Mouse (Mus musculus) frontal cortex, adult (tissue): ENCODE measurements at regions not wholly inside any gene's neighbourhood (a gene's known extent, or its start where the extent isn't known, plus 50 kb on each side); places are given as distances from the start of the nearest gene placed in this dataset.
"Not testable (repeated sequence)": the region's sequence is repeated elsewhere in the genome, so short reads cannot be mapped to it uniquely, and the experiment has no call there.

Experiments used
- ATAC-seq: cut with Nextera tagmentation; 2 replicates; pipeline ENCODE4 v1.9.2; 2017; ENCODE audit warnings: mild to moderate bottlenecking, moderate library complexity, mixed read lengths; ENCODE audit not compliant: low TSS enrichment

DNA sequence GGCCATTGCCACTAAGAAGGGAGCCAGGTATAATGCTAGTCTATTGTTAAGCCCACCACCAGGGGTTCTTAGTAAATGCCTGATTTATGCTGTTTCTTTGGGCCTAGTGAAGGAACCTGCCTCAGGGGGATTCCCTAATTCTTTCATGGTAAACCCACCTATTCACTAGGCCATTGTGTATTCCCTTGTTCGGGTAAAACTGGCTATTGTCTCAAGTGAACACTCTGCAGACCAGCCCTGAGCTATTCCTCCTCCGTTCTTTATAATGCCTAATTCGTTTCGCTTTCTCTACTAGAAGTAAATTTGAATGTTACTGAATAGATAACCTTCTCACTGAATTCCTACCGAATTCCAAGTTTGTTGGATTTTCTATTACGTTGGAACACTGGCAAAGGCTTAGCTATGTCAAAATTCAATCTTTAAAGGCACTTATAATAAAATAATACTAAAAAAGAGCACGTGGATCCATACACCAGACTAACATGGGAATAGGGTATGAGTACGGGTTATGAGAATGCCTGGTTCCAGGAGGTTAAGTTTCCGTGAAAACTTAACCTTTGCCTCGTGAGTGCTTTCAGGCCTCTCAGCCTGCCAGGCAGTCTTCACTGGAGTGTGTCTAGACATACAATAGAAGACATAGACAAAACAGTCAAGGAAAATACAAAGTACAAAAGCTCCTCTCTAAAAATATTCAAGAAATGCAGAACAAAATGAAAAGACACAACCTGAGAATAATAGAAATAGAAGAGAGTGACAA, 536.8 kb upstream of the Cntn5 start:
- not testable (repeated sequence) for ATAC-seq

DNA sequence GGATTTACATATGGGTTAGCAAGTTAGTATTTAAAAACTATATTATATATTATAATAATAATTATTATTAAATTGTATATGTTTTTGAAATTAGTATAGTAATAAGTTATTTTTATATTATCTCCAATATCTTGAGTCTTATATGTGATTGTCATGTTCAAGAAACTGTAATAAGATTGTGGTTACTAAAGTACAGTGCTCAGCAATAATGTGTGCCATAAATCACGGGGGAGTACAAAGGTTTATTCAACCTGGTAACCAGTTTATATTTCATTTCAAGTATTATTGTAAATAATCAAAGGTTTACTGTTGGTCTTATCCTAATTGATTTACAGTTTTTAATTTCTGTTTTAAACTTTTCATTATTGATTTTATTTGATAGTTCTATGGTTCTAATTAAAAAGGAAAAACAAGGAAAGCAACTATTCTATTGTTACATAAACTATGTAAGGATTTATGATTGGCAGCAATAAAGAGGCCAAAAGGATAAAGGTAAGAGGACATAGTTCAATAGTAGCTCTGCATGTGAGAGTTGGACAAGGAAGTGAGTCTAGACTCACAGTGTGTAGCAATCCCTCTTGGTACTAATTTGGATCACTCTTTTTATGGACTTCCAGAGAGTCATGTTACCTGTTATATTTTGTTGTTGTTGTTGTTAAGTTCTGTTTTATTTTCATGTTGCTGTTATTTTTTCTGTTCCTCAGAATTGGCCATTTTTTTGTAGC, 532.0 kb upstream of the Cntn5 start:
- ATAC-seq = no peak

DNA sequence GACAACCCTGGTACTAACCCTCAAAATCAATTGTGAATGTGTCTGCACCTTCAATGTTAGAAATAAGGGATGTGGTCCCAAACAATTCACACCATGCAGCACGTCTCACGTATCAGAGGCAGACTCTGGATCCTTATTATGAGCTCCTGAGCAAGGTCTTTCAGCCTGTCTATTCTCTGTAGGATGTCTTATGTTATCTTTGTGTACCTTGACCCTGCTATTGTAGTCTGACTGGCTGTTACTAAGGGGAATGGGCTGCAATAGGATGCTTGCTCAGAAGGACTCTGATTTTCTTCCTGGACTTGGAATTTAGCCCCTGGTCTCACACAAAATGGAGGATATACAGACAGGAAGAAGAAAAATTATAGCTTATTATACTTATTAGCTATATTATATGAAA, 531.4 kb upstream of the Cntn5 start:
- no peak for ATAC-seq

DNA sequence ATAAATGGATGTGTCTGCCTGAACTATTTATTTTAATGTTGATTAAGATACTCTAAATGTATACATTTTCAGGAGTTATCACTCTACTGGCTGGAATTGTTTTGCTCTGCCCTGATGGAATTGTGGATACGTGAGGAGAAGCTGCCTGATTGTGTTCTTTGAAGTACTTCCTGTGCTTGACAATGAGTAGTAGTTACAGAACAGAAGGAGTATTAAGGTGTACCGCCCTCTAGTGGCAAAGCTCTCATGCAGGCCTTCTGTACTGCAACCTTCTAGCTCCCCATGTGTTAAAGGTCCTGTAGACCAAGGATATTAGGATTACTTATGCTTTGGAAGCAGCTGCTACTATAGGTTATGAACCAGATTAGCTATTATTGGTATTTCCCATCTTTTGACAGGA, 530.4 kb upstream of the Cntn5 start:
- ATAC-seq = peak; percentile 86

GRCm38 (mm10) chr9:11426473-11426872, 521.9 kb upstream of the Cntn5 start:
- ATAC-seq = no peak

DNA sequence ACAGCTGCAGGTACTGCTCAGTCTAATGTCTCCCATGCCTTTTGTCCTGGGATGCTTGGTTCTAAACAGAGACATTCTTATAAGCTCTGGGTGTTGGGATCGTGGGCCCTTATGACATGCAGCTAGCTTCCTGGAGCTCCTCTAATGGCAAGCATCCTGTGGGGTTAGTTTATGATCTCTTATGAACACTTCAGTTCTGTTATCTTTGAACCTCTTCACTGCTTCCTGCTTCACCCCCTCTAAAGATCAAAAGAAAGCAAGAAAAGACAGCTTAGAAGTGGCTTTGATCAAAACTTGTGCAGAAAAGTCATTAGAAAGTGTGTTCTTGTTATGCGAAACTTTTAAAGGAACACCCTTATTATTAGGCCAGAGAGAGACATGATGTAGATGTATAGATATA, 492.3 kb upstream of the Cntn5 start:
- ATAC-seq = no peak

GRCm38 (mm10) chr9:11381648-11382075, 477.1 kb upstream of the Cntn5 start:
- ATAC-seq = no peak

DNA sequence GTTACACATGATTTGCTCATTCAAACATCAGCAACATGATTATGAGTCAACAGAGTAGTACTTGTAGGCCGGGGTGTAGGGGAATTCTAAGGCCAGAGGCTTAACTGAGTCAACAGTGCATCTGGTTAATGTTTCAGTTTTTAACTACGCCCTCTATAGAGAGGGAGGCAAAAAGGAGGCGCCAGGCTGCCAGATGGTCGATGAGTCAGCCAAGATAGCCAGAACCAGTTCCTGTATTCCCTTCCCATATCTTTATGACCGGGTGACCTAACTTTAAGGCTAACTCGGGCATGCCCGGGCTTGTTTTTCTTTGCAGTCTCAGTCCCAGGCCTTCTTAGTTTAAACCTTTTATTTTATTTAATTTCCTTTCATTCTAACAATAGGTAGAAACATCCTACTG, 476.0 kb upstream of the Cntn5 start:
- ATAC-seq = peak; percentile 50; the same call in 1 of the 2 replicates

DNA sequence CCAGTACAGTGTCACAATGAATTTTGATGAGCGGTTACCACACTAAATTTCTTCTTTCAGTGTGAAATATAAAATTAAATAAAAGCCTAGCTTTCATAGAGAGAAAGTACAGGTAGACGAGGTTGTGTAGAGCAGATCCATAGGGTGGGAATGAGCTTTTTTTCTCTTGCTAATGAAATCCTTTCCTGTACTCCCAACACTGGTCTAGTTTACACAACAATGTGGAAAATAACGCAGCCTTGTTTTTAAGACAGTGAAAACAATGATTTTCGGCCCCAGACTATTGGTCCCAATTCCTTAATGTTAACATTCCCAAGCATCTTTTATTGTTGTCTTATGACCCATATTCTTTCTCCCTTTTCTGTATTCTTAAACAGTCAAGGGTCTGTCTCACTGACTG, 473.5 kb upstream of the Cntn5 start:
- no peak for ATAC-seq

DNA sequence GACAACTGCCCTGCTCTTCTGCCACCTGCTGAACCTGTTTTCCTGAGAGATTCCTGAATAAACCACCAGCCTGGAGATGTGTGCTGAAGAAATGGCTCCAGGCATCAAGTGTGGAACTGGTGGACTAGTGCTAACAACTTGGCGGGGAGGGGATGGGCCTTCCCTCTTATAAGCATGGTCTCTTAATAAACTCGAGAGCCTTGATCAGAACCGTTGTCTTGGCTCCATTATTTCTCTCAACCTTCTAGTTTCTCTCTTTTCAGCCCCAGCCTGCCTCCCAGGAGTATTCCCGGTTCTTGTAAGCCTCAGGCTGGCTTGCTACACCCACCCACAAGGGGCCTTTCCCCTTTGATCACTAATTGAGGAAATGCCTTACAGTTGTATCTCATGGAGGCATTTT, 473.0 kb upstream of the Cntn5 start:
- ATAC-seq = no peak

DNA sequence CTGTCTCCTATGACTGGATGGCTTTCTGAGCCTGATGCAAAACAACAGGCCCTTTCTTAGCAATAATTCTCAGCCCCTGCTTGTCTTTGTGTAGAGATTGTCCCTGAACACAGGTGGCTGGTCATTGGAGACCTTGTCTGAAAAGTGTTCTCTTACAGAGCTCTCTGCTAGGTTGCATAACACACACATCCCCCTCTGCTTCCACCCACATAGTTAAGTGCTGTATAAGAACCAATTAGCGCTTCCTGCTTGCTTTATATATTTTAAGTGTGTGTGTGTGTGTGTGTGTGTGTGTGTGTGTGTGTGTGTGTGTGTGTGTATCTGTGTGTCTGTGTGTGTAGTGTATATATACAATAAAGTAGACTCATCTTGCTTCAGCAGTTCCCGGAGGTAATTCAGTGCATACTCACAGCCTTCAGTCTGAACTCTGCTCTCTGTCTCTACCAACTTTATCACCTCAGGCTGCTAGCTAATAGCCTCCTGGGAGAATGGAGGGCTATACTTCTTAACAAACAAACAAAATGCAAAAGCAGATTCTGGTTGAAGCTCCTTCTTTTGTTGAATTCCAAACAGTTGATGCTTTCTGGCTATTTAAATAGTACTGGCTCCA, 468.8 kb upstream of the Cntn5 start:
- ATAC-seq = peak; percentile 57

DNA sequence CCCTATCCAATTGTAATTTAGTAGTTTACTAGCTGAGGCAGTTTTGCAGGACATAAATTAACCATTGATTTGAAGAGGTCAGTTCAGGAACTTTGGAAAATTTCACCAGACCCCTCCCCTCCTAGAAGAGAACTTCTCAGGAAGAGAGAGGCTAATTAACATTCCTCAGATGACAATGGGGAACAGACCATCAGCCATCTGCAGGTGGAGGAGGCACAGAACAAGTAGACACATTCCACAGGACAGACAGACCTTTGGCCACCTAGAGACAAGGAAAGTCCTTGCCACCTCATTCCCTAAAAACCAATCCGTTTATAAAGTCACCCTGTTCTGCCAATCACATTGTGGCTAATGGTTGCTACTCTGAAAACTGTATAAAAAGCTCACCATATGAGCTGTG, 463.5 kb upstream of the Cntn5 start:
- no peak for ATAC-seq

GRCm38 (mm10) chr9:11328900-11329299, 424.3 kb upstream of the Cntn5 start:
- no peak for ATAC-seq

DNA sequence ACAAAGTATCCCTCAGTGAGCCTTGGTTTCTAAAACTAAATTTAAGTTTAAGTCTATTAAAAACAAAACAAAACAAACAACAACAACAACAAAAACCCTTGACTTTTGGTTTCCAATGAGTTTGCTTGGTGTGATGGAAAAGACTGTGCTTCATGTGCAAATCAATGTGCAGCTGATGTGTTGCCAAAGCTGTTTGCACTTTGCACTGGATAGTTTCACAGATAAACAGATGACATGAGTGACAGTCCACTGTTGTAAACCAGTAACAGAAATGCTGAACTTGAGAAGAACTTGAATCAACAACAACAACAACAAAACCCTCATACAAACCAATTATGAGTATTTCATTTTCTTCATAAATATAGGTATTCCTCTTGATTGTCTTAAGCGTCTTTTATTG, 412.6 kb upstream of the Cntn5 start:
- ATAC-seq = no peak

- ATAC-seq = not testable (repeated sequence)
These were observed 392.5 kb upstream of the Cntn5 start for GRCm38 (mm10) chr9:11297116-11297515.

- no peak for ATAC-seq
These were observed 380.6 kb upstream of the Cntn5 start for GRCm38 (mm10) chr9:11285135-11285534.

DNA sequence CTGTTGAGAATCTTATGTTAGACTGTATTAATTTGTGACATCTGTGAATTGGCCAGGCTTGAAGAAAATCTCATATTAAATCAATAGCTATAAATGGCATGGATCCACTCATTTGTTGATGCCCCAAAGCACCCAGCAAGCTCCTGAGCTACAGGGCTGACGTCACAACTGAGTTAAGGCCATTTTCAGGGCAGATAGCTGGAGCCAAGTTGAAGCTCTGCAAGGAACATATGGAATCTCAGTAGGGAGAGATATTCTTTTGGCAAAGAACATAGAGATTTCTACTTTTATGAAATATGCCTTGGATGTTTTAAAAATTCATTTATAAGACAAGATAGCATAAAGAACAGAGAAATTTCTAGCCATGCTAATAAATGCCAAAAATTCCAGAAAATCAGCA, 380.0 kb upstream of the Cntn5 start:
- ATAC-seq = peak; percentile 62; the same call in 1 of the 2 replicates

DNA sequence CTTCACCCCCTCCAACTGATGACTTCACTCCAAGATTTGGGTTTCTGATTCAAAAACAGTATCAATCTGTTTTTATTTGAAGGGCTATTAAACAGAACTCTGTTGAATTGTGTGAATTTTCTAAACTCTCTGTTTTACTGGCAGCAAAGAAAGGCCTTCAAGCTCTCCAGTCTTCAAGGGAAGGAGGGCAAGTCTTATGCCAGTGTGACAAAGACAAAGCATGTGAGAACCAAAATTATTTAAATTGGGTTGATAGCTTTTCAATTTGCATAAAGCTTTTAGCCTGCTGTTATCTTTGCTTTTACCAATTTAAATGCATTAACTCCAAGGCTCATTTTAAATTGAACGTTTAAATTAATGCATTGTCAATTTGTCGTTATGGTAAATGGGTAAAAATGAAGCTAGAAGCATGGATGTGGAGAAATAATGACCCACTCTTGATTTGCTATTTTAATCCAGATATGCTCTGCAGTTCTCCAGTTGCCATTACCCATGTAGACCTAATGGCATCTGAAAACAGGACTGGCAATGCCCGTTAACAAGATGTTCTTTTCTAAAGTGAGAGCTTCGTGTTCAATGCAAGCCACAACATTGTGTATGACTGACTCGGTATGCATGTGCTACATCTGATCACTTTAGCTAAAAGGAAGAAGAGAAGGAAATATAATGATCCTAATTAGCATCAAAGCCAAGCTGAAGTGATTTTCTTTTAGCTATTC, 375.0 kb upstream of the Cntn5 start:
- ATAC-seq = no peak

GRCm38 (mm10) chr9:11277810-11278209, 373.2 kb upstream of the Cntn5 start:
- ATAC-seq = no peak

DNA sequence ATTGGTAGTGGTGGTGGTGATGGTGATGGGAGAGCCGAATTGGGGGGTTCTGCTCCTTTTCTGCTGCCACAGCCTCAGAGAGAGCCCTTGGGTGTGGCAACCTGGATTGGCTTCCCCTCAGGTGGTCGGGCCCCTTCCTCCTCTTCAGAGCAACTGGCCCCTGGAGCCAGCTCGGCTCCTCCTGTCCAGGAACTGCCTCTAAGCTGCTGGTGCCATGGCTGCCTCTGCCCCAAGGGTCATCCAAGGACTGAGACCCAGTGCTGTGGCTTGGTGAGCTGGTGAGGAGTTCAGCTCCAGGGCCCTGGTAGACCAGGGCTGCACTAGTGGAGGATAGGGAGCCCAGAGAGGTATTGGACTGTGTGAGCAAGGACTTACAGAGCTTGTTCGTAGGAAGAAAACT, 372.4 kb upstream of the Cntn5 start:
- no peak for ATAC-seq

- ATAC-seq = no peak
These were observed 352.3 kb upstream of the Cntn5 start for GRCm38 (mm10) chr9:11256848-11257247.

DNA sequence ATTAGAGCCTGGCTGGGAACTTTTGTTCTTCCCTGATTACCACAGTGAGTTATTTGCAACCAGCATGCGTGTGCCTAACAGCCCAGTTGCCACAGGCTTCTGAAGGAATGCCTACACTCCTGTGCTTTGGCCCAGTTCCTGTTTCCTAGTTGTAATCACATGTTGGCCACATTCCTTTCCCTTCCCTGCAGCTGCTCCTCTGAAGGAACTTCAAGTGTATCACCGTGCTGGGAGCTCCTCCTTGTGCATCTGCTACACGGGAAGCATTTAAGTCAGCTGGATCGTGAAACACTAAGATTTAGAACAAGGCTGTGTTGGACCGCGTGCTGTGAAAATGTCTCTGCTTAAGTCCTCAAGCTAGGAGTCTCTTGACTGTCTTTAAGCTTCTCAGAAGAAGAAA, 302.3 kb upstream of the Cntn5 start:
- ATAC-seq = peak; percentile 100
